Mouse (Mus musculus) retina, postnatal 1 day (tissue): ENCODE data around the gene Gm5890.
"Not testable (repeated sequence)": the region's sequence is repeated elsewhere in the genome, so short reads cannot be mapped to it uniquely, and the experiment has no call there.

Source experiments
- DNase-seq: peaks from one replicate; pipeline ENCODE4 v3.0.0-alpha.2; 2012

Gm5890 gene

DNA sequence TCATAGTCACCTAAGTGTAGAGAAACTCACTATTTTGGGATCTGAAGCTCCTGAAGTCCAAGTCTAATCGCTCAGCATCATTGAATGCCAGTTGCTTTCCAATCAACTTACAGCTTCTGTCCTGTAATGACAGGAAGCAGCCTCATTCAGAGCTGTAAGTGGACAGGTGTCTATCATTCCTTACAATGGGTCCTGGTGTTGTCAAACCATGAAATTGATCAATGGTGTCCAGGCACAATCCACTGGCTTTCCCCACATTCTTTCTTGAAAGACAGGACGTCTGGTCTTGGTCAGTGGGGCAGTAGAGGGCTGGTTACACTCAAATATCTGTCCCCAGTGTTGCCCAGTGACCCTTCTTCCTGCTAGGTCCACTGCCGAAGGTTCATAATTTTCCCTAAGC lies at the start of gene Gm5890:
Gm5890 (minus strand) TSS at position 101 of the 400 bp plus-strand sequence.
- not testable (repeated sequence) for DNase-seq

DNA sequence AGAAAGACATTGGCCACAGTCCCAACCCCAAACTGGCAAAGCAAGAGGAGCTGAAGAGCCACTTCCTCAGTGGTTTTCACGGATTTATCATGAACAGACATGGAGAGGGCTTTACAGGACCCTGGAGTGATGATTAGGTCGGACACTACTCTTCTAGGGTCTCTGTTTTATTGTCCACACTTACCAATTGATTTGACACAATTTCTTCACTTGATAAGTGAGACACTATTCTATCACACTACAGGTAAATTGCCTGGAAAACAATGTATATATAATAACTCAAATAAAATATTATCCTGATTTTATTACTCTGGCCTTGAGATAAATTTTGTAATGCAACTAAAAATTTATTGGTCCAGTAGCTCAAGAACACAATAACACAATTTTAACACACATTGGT lies 28.9 kb downstream of the Gm5890 start, which contains the start of gene Gm4498:
Gm4498 (minus strand) TSS at position 101 of the 400 bp plus-strand sequence.
- DNase-seq, result not testable (repeated sequence)
